Mouse (Mus musculus): Measurements from ENCODE around the gene Agpat1.

Agpat1 gene

DNA sequence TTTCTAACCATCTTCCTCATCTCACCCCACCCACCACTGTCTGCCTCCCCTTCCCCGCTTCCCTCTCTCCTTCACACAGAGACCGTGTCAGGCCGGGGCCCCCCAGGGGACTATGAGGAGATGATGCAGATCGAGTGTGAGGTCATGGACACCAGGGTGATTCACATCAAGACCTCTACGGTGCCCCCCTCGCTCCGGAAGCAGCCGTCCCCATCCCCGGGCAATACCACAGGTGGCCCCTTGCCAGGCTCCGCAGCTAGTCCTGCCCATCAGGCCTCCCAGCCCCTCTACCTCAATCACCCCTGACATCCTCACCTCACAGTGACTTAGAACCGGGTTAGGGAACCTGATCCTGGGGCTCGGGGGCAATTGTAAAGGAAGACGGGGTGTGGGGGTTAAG lies 50.3 kb downstream of the Agpat1 start:
- no peak for DNase-seq (ENCODE audit: low spot score)

GRCm38 (mm10) chr17:34655160-34655559 lies 51.1 kb downstream of the Agpat1 start:
- DNase-seq (ENCODE audit: low spot score), result no peak

GRCm38 (mm10) chr17:34655581-34655991 lies 51.5 kb downstream of the Agpat1 start:
- no peak for DNase-seq (ENCODE audit: low spot score)

GRCm38 (mm10) chr17:34656666-34657065 lies 52.6 kb downstream of the Agpat1 start:
- no peak for DNase-seq (ENCODE audit: low spot score)

GRCm38 (mm10) chr17:34657271-34657670 lies 53.2 kb downstream of the Agpat1 start:
- no peak for DNase-seq (ENCODE audit: low spot score)

DNA sequence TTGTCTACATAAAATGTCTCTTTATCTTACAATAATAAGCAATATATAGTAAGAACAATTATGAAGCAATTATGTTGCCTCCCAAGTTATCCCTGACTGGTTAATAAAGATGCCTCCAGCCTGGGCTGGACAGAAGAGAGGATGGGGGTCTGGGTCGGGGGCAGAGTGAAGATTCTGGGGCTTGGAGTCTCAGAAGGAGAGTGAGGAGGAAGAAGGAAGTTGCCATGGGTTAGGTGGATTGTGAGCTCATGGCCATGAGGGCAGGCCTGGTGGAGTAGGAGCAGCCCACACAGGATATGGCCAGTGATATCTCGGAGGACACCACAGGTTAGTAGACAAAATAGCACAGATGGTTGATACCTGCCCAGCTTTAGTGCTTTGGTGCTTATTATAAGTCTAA lies 54.1 kb downstream of the Agpat1 start:
- no peak for DNase-seq (ENCODE audit: low spot score)

DNA sequence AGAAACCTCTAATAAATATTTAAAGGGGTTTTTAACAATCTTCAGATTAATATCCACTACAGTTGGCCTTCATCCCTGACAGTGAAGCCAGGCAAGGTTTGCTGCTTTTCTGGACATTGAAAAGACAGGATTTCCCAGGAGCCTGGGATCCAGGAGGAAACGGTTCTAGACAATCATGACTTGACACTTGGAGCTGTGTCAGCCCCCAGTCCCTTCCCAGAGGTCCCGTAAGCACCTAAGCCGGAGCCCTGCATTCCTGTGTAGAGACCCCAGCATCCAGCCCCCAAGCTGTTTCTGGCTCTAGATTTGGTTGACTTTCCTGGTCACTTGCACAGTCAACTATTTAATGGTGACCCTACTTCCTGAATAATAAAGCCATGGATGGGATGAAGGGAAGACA lies 54.5 kb downstream of the Agpat1 start:
- DNase-seq (ENCODE audit: low spot score), result no peak

DNA sequence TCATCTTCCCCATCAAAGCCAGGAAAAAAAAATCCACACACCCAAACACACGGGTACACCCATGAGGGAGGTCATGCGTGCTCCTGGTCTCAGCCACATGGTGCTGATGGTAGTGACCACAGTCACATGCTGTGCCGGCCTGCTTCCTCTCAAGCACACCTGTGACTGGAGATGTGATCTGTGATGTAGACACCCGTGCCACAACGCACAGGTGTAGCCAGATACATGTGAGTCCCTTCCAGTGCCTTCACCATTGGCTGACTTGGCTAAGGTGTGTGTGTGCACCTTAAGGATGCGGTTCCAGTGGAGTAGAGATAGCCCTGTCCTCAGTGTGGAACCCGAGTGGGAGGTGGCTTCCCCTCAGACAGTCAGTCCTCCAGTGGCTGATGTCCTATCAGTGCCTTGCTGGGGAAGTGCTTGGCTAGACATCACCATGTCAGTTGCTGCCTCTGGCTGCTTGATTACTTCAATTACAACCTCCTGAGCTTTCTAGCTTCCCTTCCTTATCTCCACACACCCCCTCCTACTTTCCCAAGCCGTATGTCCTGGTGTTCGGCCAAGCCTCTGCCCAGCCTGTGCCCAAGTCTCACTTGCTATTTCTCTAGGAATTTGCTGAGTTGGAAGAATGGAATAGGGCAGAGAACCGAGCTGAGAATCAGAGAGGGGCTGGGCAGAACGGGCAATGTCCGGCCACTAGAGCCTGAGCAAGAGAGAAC lies 55.3 kb downstream of the Agpat1 start:
- no peak for DNase-seq (ENCODE audit: low spot score)

- no peak for DNase-seq (ENCODE audit: low spot score)
Measured at GRCm38 (mm10) chr17:34659897-34660214, 55.8 kb downstream of the Agpat1 start.

DNA sequence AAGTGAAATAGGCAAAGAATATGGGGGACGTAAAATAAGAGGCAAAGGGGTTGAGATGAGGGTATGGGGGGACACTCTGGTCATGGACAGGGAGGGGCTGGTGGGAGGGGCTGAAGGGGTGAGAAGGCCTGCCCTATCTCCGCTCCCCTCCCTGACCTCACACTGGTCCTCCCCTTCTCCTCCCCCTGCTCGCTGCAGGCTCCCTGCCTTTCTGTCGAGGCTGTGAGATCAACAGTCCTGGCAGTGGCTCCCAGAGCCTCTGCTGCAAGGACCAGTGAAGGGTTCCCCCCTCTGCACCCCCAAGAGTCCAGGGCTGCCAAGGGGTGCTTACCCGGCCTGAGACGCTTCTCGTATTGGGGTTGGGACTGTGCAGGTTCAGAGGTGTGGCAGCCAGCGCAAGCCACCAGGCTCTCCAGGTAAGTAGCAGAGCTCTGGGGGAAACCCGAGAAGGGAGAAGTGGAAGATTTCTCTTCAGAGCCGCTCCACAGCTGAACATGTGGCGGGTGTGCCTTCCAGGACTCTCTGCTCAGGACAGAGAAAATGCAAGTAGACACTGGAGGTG lies 56.3 kb downstream of the Agpat1 start:
- no peak for DNase-seq (ENCODE audit: low spot score)

DNA sequence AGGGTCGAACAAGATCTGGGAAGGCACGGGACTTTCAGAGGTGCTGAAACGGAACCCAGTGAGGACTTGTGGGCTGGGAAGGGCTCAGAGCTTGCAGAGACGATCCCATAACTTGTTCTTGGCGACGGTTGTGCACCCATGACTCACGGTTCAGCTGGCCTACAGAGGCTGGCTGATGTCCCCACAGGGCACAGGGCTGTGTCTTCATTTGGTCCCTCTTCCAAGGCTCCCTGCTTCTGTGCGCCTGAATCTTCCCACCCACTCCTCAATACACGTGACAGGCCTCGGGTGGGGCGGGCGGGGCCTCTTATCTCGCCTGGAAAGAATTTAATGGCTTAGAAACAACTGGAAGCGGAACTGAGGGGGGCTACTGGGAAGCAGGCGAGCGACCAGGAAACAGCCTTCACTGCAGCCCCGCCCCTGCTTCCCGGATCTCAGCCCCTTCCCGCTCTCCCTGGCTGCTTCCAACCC lies 57.1 kb downstream of the Agpat1 start:
- no peak for DNase-seq (ENCODE audit: low spot score)

DNA sequence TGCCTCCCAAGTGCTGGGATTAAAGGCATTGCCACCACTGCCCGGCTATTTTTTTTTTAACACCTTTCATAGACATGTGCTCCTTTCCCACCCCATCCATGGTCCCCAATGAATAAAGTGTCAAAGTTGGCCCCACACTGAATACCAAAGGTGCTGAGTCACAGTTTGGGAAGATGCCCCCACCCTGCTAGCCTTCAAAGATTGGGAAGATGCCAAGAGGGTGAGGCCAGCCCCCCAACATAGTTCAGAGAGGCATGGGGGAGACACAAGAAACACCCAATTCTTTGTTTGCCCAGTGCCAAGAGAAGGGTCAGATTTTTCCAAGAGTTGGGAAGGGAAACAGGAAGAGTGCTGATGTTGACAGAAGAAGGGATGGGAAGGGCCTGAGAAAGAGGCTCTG lies 58.4 kb downstream of the Agpat1 start:
- DNase-seq (ENCODE audit: low spot score), result no peak

GRCm38 (mm10) chr17:34662978-34663377 lies 58.9 kb downstream of the Agpat1 start:
- no peak for DNase-seq (ENCODE audit: low spot score)

All from left cerebral cortex, adult 11 months (tissue).